Mouse (Mus musculus) CH12.LX (cell line): ENCODE measurements around the gene Dgkd. TPM values are rescaled to one million over a fixed set of nuclear protein-coding genes. Genes with fewer than 3 reads are reported as not detected.

Experiments used
- DNase-seq: peaks from one replicate; pipeline ENCODE4 v3.0.0-alpha.2; 2013; ENCODE audit errors: extremely low read depth
- H3K27ac ChIP-seq: 2 replicates; pipeline ENCODE4 v1.5.1; 2012; ENCODE audit warnings: low read depth, mild to moderate bottlenecking, control low read depth, moderate library complexity; ENCODE audit not compliant: insufficient read depth
- H3K27me3 ChIP-seq: replicated peaks from 2 replicates; pipeline ENCODE3; 2012; ENCODE audit warnings: inconsistent platforms
- H3K36me3 ChIP-seq, 2 experiments: replicated peaks in 1 of 2; 2 replicates each; pipeline versions ENCODE3 to v1.6.1; 2012; ENCODE audit warnings: inconsistent platforms in 1 of 2, low read length in 1 of 2, mild to moderate bottlenecking in 1 of 2, mixed read lengths in 1 of 2, moderate library complexity in 1 of 2; ENCODE audit not compliant: control insufficient read depth in 1 of 2, insufficient read depth in 1 of 2
- H3K4me1 ChIP-seq, 2 experiments: 2 replicates each; pipeline ENCODE4 v1.6.1; 2012; ENCODE audit warnings: inconsistent platforms in 1 of 2, moderate library complexity in 1 of 2; ENCODE audit not compliant: insufficient read depth in 2 of 2, control insufficient read depth in 1 of 2
- H3K4me2 ChIP-seq: 2 replicates; pipeline ENCODE4 v1.6.1; 2012; ENCODE audit warnings: low read depth, mild to moderate bottlenecking, control low read depth; ENCODE audit not compliant: poor library complexity, insufficient read depth, severe bottlenecking
- H3K4me3 ChIP-seq, 3 experiments: fragments of 150-350 bp in 1 of 3; sonication (generic) in 1 of 3; replicated peaks in 1 of 3; 2 replicates each; pipeline versions ENCODE3 to v1.5.1; 2011 to 2012; ENCODE audit warnings: low read depth in 2 of 3, low read length in 2 of 3, mild to moderate bottlenecking in 2 of 3, moderate library complexity in 2 of 3, control low read depth in 1 of 3, improper control_type of control experiment in 1 of 3, inconsistent platforms in 1 of 3, mixed read lengths in 1 of 3; ENCODE audit not compliant: poor library complexity in 1 of 3
- H3K79me2 ChIP-seq: replicated peaks from 2 replicates; pipeline ENCODE4 v1.6.1; 2012; ENCODE audit warnings: mild to moderate bottlenecking, moderate library complexity; ENCODE audit not compliant: control insufficient read depth, poor library complexity, insufficient read depth, severe bottlenecking; ENCODE audit errors: extremely low read depth
- H3K9ac ChIP-seq: 2 replicates; pipeline ENCODE4 v1.6.1; 2012; ENCODE audit warnings: low read depth, mild to moderate bottlenecking, control low read depth, moderate library complexity; ENCODE audit not compliant: insufficient read depth
- H3K9me3 ChIP-seq: replicated peaks from 2 replicates; pipeline ENCODE3; 2012; ENCODE audit warnings: low read length, inconsistent platforms, mixed read lengths
- BHLHE40 ChIP-seq: IDR thresholded peaks from 2 replicates; pipeline ENCODE4 v1.6.1; 2011; ENCODE audit warnings: mild to moderate bottlenecking, low read depth, low read length, improper control_type of control experiment
- CHD2 ChIP-seq: IDR thresholded peaks from 2 replicates; pipeline ENCODE4 v1.6.1; 2011; ENCODE audit warnings: low read length, improper control_type of control experiment
- CTCF ChIP-seq, 2 experiments: IDR thresholded peaks in 1 of 2; conservative IDR thresholded peaks in 1 of 2; 2 replicates each; pipeline ENCODE4 v1.5.1; 2011 to 2012; ENCODE audit warnings: low read depth in 2 of 2, low read length in 2 of 2, improper control_type of control experiment in 1 of 2, inconsistent platforms in 1 of 2, mild to moderate bottlenecking in 1 of 2, moderate library complexity in 1 of 2
- E2F4 ChIP-seq: IDR thresholded peaks from 2 replicates; pipeline ENCODE4 v1.6.1; 2011; ENCODE audit warnings: low read depth, low read length, improper control_type of control experiment; ENCODE audit not compliant: insufficient replicate concordance
- ELF1 ChIP-seq: IDR thresholded peaks from 2 replicates; pipeline ENCODE4 v1.6.1; 2014; ENCODE audit warnings: low read depth, mild to moderate bottlenecking, inconsistent platforms, low read length, improper control_type of control experiment
- HCFC1 ChIP-seq: IDR thresholded peaks from 2 replicates; pipeline ENCODE4 v1.6.1; 2012; ENCODE audit warnings: low read depth, mild to moderate bottlenecking, inconsistent platforms, low read length, improper control_type of control experiment
- JUN ChIP-seq: IDR thresholded peaks from 2 replicates; pipeline ENCODE4 v1.6.1; 2011; ENCODE audit warnings: low read depth, mild to moderate bottlenecking, low read length, improper control_type of control experiment, moderate library complexity; ENCODE audit not compliant: insufficient read depth
- JUND ChIP-seq: conservative IDR thresholded peaks from 2 replicates; pipeline ENCODE4 v1.6.1; 2011; ENCODE audit warnings: low read depth, low read length, improper control_type of control experiment
- MAFK ChIP-seq: IDR thresholded peaks from 2 replicates; pipeline ENCODE4 v1.6.1; 2011; ENCODE audit warnings: low read length, improper control_type of control experiment; ENCODE audit not compliant: insufficient replicate concordance
- MAX ChIP-seq: IDR thresholded peaks from 2 replicates; pipeline ENCODE4 v1.6.1; 2011; ENCODE audit warnings: low read length, improper control_type of control experiment
- MAZ ChIP-seq: IDR thresholded peaks from 2 replicates; pipeline ENCODE4 v1.6.1; 2012; ENCODE audit warnings: low read depth, mild to moderate bottlenecking, inconsistent platforms, low read length, improper control_type of control experiment, moderate library complexity
- MXI1 ChIP-seq: IDR thresholded peaks from 2 replicates; pipeline ENCODE4 v1.6.1; 2011; ENCODE audit warnings: mild to moderate bottlenecking, low read depth, low read length, improper control_type of control experiment
- MYC ChIP-seq: IDR thresholded peaks from 2 replicates; pipeline ENCODE4 v1.6.1; 2011; ENCODE audit warnings: low read depth, mild to moderate bottlenecking, improper control_type of control experiment, low read length
- NELFE ChIP-seq: IDR thresholded peaks from 2 replicates; pipeline ENCODE4 v1.6.1; 2011; ENCODE audit warnings: low read depth, low read length, improper control_type of control experiment
- NRF1 ChIP-seq: IDR thresholded peaks from 2 replicates; pipeline ENCODE4 v1.6.1; 2014; ENCODE audit warnings: low read depth, mild to moderate bottlenecking, inconsistent platforms, low read length, improper control_type of control experiment, moderate library complexity
- PAX5 ChIP-seq: IDR thresholded peaks from 2 replicates; pipeline ENCODE4 v1.6.1; 2012; ENCODE audit warnings: low read length, inconsistent platforms, mixed read lengths
- POLR2A ChIP-seq: IDR thresholded peaks from 2 replicates; pipeline ENCODE4 v1.6.1; 2011; ENCODE audit warnings: low read depth, mild to moderate bottlenecking, improper control_type of control experiment, low read length
- RAD21 ChIP-seq: IDR thresholded peaks from 2 replicates; pipeline ENCODE4 v1.6.1; 2011; ENCODE audit warnings: low read depth, mild to moderate bottlenecking, low read length, improper control_type of control experiment, moderate library complexity
- RCOR1 ChIP-seq: conservative IDR thresholded peaks from 2 replicates; pipeline ENCODE4 v1.6.1; 2012; ENCODE audit warnings: low read depth, mild to moderate bottlenecking, inconsistent platforms, low read length, improper control_type of control experiment
- SMC3 ChIP-seq: IDR thresholded peaks from 2 replicates; pipeline ENCODE4 v1.6.1; 2011; ENCODE audit warnings: low read depth, low read length, improper control_type of control experiment
- TCF12 ChIP-seq: IDR thresholded peaks from 2 replicates; pipeline ENCODE4 v1.6.1; 2014; ENCODE audit warnings: low read depth, mild to moderate bottlenecking, inconsistent platforms, low read length, improper control_type of control experiment
- UBTF ChIP-seq: IDR thresholded peaks from 2 replicates; pipeline ENCODE4 v1.6.1; 2012; ENCODE audit warnings: low read depth, mild to moderate bottlenecking, inconsistent platforms, low read length, improper control_type of control experiment, moderate library complexity
- USF1 ChIP-seq: IDR thresholded peaks from 2 replicates; pipeline ENCODE4 v1.6.1; 2014; ENCODE audit warnings: low read depth, mild to moderate bottlenecking, inconsistent platforms, low read length, improper control_type of control experiment
- USF2 ChIP-seq: conservative IDR thresholded peaks from 2 replicates; pipeline ENCODE4 v1.6.1; 2011; ENCODE audit warnings: low read depth, low read length, improper control_type of control experiment
- ZKSCAN1 ChIP-seq: IDR thresholded peaks from 2 replicates; pipeline ENCODE4 v1.6.1; 2012; ENCODE audit warnings: low read depth, inconsistent platforms, low read length, improper control_type of control experiment, borderline replicate concordance
- dilution Hi-C: fragments of 300-500 bp; cut with MboI; formaldehyde crosslinking; loops from 2 replicates; pipeline ENCODE4 v1.14.3; 2020; ENCODE audit warnings: low sequenced_read_pairs; ENCODE audit not compliant: extremely low pct_unique_long_range_greater_than_20kb, extremely low pct_ligation_motif_present
- in situ Hi-C: fragments of 300-500 bp; cut with MboI; formaldehyde crosslinking; loops from 3 replicates; pipeline ENCODE4 v1.14.3; 2019; ENCODE audit warnings: low sequenced_read_pairs, low pct_ligation_motif_present, low pct_unique_long_range_greater_than_20kb, mixed read lengths
- polyA plus RNA-seq: library from polyadenylated mRNA; unstranded; fragments of >175 nt; gene quantifications from 2 replicates; pipeline ENCODE4 v1.2.1, GENCODE M21; 2012; ENCODE audit warnings: low read depth; ENCODE audit not compliant: insufficient read length
- total RNA-seq, 2 experiments: library from RNA; depleted of rRNA; stranded (reverse); fragments of 300-350 nt in 1 of 2; fragments of >200 nt in 1 of 2; gene quantifications; 2 replicates each; pipeline ENCODE4 v1.2.3; 2012 to 2014

The Dgkd gene
- total and polyA plus RNA-seq, 3 experiments = 57.5 to 89.9 (median 73.8) TPM

DNA sequence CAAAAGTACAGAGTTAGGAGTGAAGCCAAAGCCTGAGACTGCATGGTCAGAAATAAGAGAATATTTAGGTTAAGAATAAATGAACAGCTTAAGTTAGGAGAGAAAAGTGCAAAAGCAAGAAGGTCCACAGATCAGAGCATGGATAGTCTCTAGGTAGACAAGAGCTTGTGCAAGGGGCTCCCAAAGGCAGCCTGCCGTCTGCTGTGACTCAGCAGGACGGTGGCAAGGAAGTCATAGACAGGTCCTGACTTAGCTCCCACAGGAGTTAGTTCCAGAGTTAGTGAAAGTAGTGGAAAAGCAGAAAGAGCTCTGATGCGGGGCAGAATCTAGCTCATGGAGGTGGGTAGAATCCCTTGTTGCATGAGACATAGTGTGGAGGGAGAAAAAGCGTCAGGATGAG is 117.3 kb downstream of the Dgkd start:
- Histone ChIP-seq H3K79me2 (no peaks in the 10 kb centered on the region), H3K27ac (no peak overlapping the region), H3K9me3 (no peaks in the 10 kb centered on the region), H3K36me3 (peaks cover 44 to 80% of the 10 kb centered on the region in 2 experiments), H3K4me1 (peaks cover 0 to 4% of the 10 kb centered on the region in 2 experiments; a peak in 1 of 4 replicates), H3K27me3 (no peaks in the 10 kb centered on the region), H3K4me2 (no peak overlapping the region), H3K4me3 (no peak overlapping the region), H3K9ac (no peak overlapping the region)
- in situ Hi-C loops = loop anchor here (25.0 kb wide), 1 partner anchor 317 kb away; the partner anchor contains the start of genes Hjurp and Trpm8
- DNase-seq = no peak
- dilution Hi-C loops = no loop called here
- no peak for TF ChIP-seq E2F4
- no peak for TF ChIP-seq JUND
- TF ChIP-seq USF2 = no peak
- TF ChIP-seq TCF12 = no peak
- no peak for TF ChIP-seq RCOR1
- TF ChIP-seq CHD2 = no peak
- no peak for TF ChIP-seq RAD21
- TF ChIP-seq ZKSCAN1 = no peak
- TF ChIP-seq MAX = no peak
- no peak for TF ChIP-seq NELFE
- TF ChIP-seq NRF1 = no peak
- no peak for TF ChIP-seq UBTF
- TF ChIP-seq MYC = no peak
- TF ChIP-seq POLR2A = no peak

DNA sequence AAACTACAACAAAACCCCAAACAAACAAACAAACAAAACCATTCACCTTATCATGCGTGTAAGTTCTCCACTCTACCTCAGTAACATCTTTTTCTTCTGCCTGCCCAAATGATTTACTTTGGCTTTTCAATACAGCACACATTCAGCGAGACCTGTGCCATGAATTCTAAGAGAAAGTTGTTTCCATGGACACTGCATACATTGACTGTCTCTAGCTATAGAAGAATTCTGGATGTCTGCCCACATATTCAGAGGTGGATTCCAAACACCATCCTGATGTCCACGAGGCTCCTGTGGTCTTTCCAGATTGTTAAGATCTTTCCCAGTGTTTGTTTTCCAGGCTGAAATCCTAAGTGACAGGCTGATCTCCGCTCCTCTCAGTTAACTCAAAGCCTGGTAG is 129.2 kb downstream of the Dgkd start:
- H3K9ac ChIP-seq = no peak overlapping the region
- H3K4me3 ChIP-seq = no peak overlapping the region
- TF ChIP-seq JUN = no peak
- TF ChIP-seq POLR2A = no peak
- TF ChIP-seq HCFC1 = no peak
- no peak for TF ChIP-seq E2F4
- TF ChIP-seq USF1 = no peak
- TF ChIP-seq ELF1 = no peak
- TF ChIP-seq MAX = no peak
- no peak for TF ChIP-seq CHD2
- TF ChIP-seq PAX5 = no peak
- no peak for TF ChIP-seq USF2
- no peak for TF ChIP-seq SMC3
- no peak for TF ChIP-seq BHLHE40
- TF ChIP-seq MAFK = no peak
- no peak for TF ChIP-seq JUND
- no peak for TF ChIP-seq MAZ
- TF ChIP-seq TCF12 = no peak
- TF ChIP-seq CTCF (conservative IDR thresholded peaks at IDR 0.05 in 1 of 2, IDR thresholded peaks at IDR 0.05 in 1 of 2; ENCODE audit: low read depth in 2 of 2, low read length in 2 of 2) = no peak
- TF ChIP-seq MXI1 = no peak
- in situ Hi-C loops (no loop called here), dilution Hi-C loops (no loop called here)
- H3K9me3 ChIP-seq = no peaks in the 10 kb centered on the region
- no peaks in the 10 kb centered on the region for H3K4me1 ChIP-seq
- H3K4me2 ChIP-seq = no peak overlapping the region
- no peaks in the 10 kb centered on the region for H3K27me3 ChIP-seq
- H3K36me3 ChIP-seq = peaks cover 57 to 87% of the 10 kb centered on the region in 2 experiments
- DNase-seq = no peak
- no peaks in the 10 kb centered on the region for H3K79me2 ChIP-seq
- no peak overlapping the region for H3K27ac ChIP-seq
